Mouse (Mus musculus): ENCODE data around the gene Nckap1l. TPM values are rescaled to one million over a fixed set of nuclear protein-coding genes. Genes with fewer than 3 reads are reported as not detected.
"Not testable (repeated sequence)": the region's sequence is repeated elsewhere in the genome, so short reads cannot be mapped to it uniquely, and the experiment has no call there.

Gene Nckap1l
- polyA plus RNA-seq (2015; fragmentation: Nextera tagmentation; extraction: Ambion mirVana): 1.7 and 1.9 TPM in 2 replicates

- Histone ChIP-seq H3K27me3 (replicated peaks; ENCODE audit: control insufficient read depth, insufficient read depth, low read length) (no peaks in the 10 kb centered on the region), H3K27ac (ENCODE audit: low read depth, low read length) (no peak within 1 kb of the TSS), H3K4me3 (ENCODE audit: low read length) (no peak within 1 kb of the TSS), H3K9ac (ENCODE audit: low read depth, low read length) (no peak within 1 kb of the TSS), H3K36me3 (ENCODE audit: control insufficient read depth, insufficient read depth, low read length) (no peaks in the 10 kb centered on the region), H3K9me3 (ENCODE audit: control insufficient read depth, low read length) (no peaks in the 10 kb centered on the region), H3K4me1 (ENCODE audit: control insufficient read depth, insufficient read depth, low read depth, low read length) (no peaks in the 10 kb centered on the region), H3K4me2 (ENCODE audit: low read length) (no peak within 1 kb of the TSS)
- 92% methylated on average over 13 of the region's 13 CpGs for WGBS
- ATAC-seq: no peak
These were observed at the start of gene Nckap1l for GRCm38 (mm10) chr15:103453551-103454218. Gene Nckap1l (plus strand): TSS chr15:103453794.

GRCm38 (mm10) chr15:103405586-103405985 lies 48.0 kb upstream of the Nckap1l start:
- not testable (repeated sequence) for ATAC-seq; H3K4me2 ChIP-seq (ENCODE audit: low read length); H3K36me3 ChIP-seq (ENCODE audit: control insufficient read depth, insufficient read depth, low read length); H3K27ac ChIP-seq (ENCODE audit: low read depth, low read length); H3K27me3 ChIP-seq (replicated peaks; ENCODE audit: control insufficient read depth, insufficient read depth, low read length); H3K9ac ChIP-seq (ENCODE audit: low read depth, low read length); H3K4me1 ChIP-seq (ENCODE audit: control insufficient read depth, insufficient read depth, low read depth, low read length); H3K4me3 ChIP-seq (ENCODE audit: low read length); H3K9me3 ChIP-seq (ENCODE audit: control insufficient read depth, low read length)
- WGBS: 91% methylated on average over 2 of the region's 3 CpGs

GRCm38 (mm10) chr15:103427017-103427416 lies 26.6 kb upstream of the Nckap1l start:
- no peak overlapping the region for H3K4me2 ChIP-seq (ENCODE audit: low read length)
- H3K4me3 ChIP-seq (ENCODE audit: low read length): no peak overlapping the region
- no peak overlapping the region for H3K9ac ChIP-seq (ENCODE audit: low read depth, low read length)
- H3K9me3 ChIP-seq (ENCODE audit: control insufficient read depth, low read length): no peaks in the 10 kb centered on the region
- 52% methylated on average over 2 of the region's 2 CpGs for WGBS
- H3K4me1 ChIP-seq (ENCODE audit: control insufficient read depth, insufficient read depth, low read depth, low read length): no peaks in the 10 kb centered on the region
- no peaks in the 10 kb centered on the region for H3K27me3 ChIP-seq (replicated peaks; ENCODE audit: control insufficient read depth, insufficient read depth, low read length)
- no peaks in the 10 kb centered on the region for H3K36me3 ChIP-seq (ENCODE audit: control insufficient read depth, insufficient read depth, low read length)
- ATAC-seq: no peak
- no peak overlapping the region for H3K27ac ChIP-seq (ENCODE audit: low read depth, low read length)

GRCm38 (mm10) chr15:103430241-103430640 lies 23.4 kb upstream of the Nckap1l start, which contains the start of gene Gtsf1:
Gene Gtsf1 (minus strand): TSS chr15:103430470.
- H3K36me3 ChIP-seq (ENCODE audit: control insufficient read depth, insufficient read depth, low read length): no peaks in the 10 kb centered on the region
- no peak for ATAC-seq
- H3K4me2 ChIP-seq (ENCODE audit: low read length): no peak within 1 kb of the TSS
- no peaks in the 10 kb centered on the region for H3K9me3 ChIP-seq (ENCODE audit: control insufficient read depth, low read length)
- H3K4me3 ChIP-seq (ENCODE audit: low read length): no peak within 1 kb of the TSS
- H3K9ac ChIP-seq (ENCODE audit: low read depth, low read length): no peak within 1 kb of the TSS
- H3K27ac ChIP-seq (ENCODE audit: low read depth, low read length): no peak within 1 kb of the TSS
- 93% methylated on average over 16 of the region's 16 CpGs for WGBS
- no peaks in the 10 kb centered on the region for H3K4me1 ChIP-seq (ENCODE audit: control insufficient read depth, insufficient read depth, low read depth, low read length)
- no peaks in the 10 kb centered on the region for H3K27me3 ChIP-seq (replicated peaks; ENCODE audit: control insufficient read depth, insufficient read depth, low read length)

- not testable (repeated sequence) for H3K9ac ChIP-seq (ENCODE audit: low read depth, low read length); H3K9me3 ChIP-seq (ENCODE audit: control insufficient read depth, low read length); H3K27ac ChIP-seq (ENCODE audit: low read depth, low read length); H3K4me3 ChIP-seq (ENCODE audit: low read length); ATAC-seq; H3K27me3 ChIP-seq (replicated peaks; ENCODE audit: control insufficient read depth, insufficient read depth, low read length); H3K4me2 ChIP-seq (ENCODE audit: low read length); H3K4me1 ChIP-seq (ENCODE audit: control insufficient read depth, insufficient read depth, low read depth, low read length); H3K36me3 ChIP-seq (ENCODE audit: control insufficient read depth, insufficient read depth, low read length)
- WGBS: 93% methylated on average over 4 of the region's 4 CpGs
These were observed 7.6 kb upstream of the Nckap1l start for GRCm38 (mm10) chr15:103445966-103446365.

- Histone ChIP-seq H3K4me2 (ENCODE audit: low read length) (no peak within 1 kb of the TSS), H3K27me3 (replicated peaks; ENCODE audit: control insufficient read depth, insufficient read depth, low read length) (no peaks in the 10 kb centered on the region), H3K9me3 (ENCODE audit: control insufficient read depth, low read length) (no peaks in the 10 kb centered on the region), H3K9ac (ENCODE audit: low read depth, low read length) (no peak within 1 kb of the TSS), H3K4me3 (ENCODE audit: low read length) (no peak within 1 kb of the TSS), H3K27ac (ENCODE audit: low read depth, low read length) (no peak within 1 kb of the TSS), H3K4me1 (ENCODE audit: control insufficient read depth, insufficient read depth, low read depth, low read length) (no peaks in the 10 kb centered on the region), H3K36me3 (ENCODE audit: control insufficient read depth, insufficient read depth, low read length) (no peaks in the 10 kb centered on the region)
- no peak for ATAC-seq
- WGBS: 20% methylated on average over 3 of the region's 3 CpGs
These were observed 5.2 kb upstream of the Nckap1l start, which contains the start of gene Gtsf2 for GRCm38 (mm10) chr15:103448369-103448768. Gene Gtsf2 (minus strand): TSS chr15:103448469.

GRCm38 (mm10) chr15:103454449-103454848 lies 855 bp downstream of the Nckap1l start:
- Histone ChIP-seq H3K9ac (ENCODE audit: low read depth, low read length) (no peak overlapping the region), H3K4me1 (ENCODE audit: control insufficient read depth, insufficient read depth, low read depth, low read length) (no peaks in the 10 kb centered on the region), H3K9me3 (ENCODE audit: control insufficient read depth, low read length) (no peaks in the 10 kb centered on the region), H3K4me3 (ENCODE audit: low read length) (no peak overlapping the region), H3K27me3 (replicated peaks; ENCODE audit: control insufficient read depth, insufficient read depth, low read length) (no peaks in the 10 kb centered on the region), H3K36me3 (ENCODE audit: control insufficient read depth, insufficient read depth, low read length) (no peaks in the 10 kb centered on the region), H3K4me2 (ENCODE audit: low read length) (no peak overlapping the region), H3K27ac (ENCODE audit: low read depth, low read length) (no peak overlapping the region)
- 87% methylated on average over 6 of the region's 6 CpGs for WGBS
- ATAC-seq: no peak

- Histone ChIP-seq H3K27ac (ENCODE audit: low read depth, low read length) (no peak overlapping the region; the same call in 1 of the 2 replicates), H3K9ac (ENCODE audit: low read depth, low read length) (no peak overlapping the region), H3K36me3 (ENCODE audit: control insufficient read depth, insufficient read depth, low read length) (no peaks in the 10 kb centered on the region), H3K27me3 (replicated peaks; ENCODE audit: control insufficient read depth, insufficient read depth, low read length) (no peaks in the 10 kb centered on the region), H3K9me3 (ENCODE audit: control insufficient read depth, low read length) (no peaks in the 10 kb centered on the region), H3K4me2 (ENCODE audit: low read length) (no peak overlapping the region), H3K4me1 (ENCODE audit: control insufficient read depth, insufficient read depth, low read depth, low read length) (no peaks in the 10 kb centered on the region), H3K4me3 (ENCODE audit: low read length) (no peak overlapping the region)
- ATAC-seq: no peak; the same call in 1 of the 2 replicates
- 66% methylated on average over 7 of the region's 7 CpGs for WGBS
These were observed 9.1 kb downstream of the Nckap1l start for GRCm38 (mm10) chr15:103462539-103463261.

GRCm38 (mm10) chr15:103471488-103472194 lies 18.0 kb downstream of the Nckap1l start:
- H3K9me3 ChIP-seq (ENCODE audit: control insufficient read depth, low read length): no peaks in the 10 kb centered on the region
- WGBS: 86% methylated on average over 7 of the region's 7 CpGs
- H3K27ac ChIP-seq (ENCODE audit: low read depth, low read length): no peak overlapping the region
- no peaks in the 10 kb centered on the region for H3K27me3 ChIP-seq (replicated peaks; ENCODE audit: control insufficient read depth, insufficient read depth, low read length)
- H3K9ac ChIP-seq (ENCODE audit: low read depth, low read length): no peak overlapping the region
- H3K4me2 ChIP-seq (ENCODE audit: low read length): no peak overlapping the region
- no peaks in the 10 kb centered on the region for H3K4me1 ChIP-seq (ENCODE audit: control insufficient read depth, insufficient read depth, low read depth, low read length)
- ATAC-seq: no peak
- H3K4me3 ChIP-seq (ENCODE audit: low read length): no peak overlapping the region
- H3K36me3 ChIP-seq (ENCODE audit: control insufficient read depth, insufficient read depth, low read length): no peaks in the 10 kb centered on the region

All from hindbrain, embryonic 16.5 days (tissue).